Mouse (Mus musculus): ENCODE measurements around the gene Rgs19.
A peak's percentile ranks its signal among the peaks of the same experiment; 100 is the strongest.

The Rgs19 gene

GRCm38 (mm10) chr2:181693339-181694280 lies at the start of gene Rgs19:
Rgs19 (minus strand) TSS chr2:181693977.
- DNase-seq (ENCODE audit: low spot score in 2 of 2): peak; percentile 66 to 81

- DNase-seq (ENCODE audit: low spot score in 2 of 2): no peak
Observed at GRCm38 (mm10) chr2:181730051-181730450, 36.3 kb upstream of the Rgs19 start.

- DNase-seq (ENCODE audit: low spot score in 2 of 2): no peak
Observed at GRCm38 (mm10) chr2:181727659-181728262, 34.0 kb upstream of the Rgs19 start.

- no peak for DNase-seq (ENCODE audit: low spot score in 2 of 2)
Observed at GRCm38 (mm10) chr2:181722213-181722612, 28.4 kb upstream of the Rgs19 start.

GRCm38 (mm10) chr2:181721200-181721599 lies 27.4 kb upstream of the Rgs19 start:
- no peak for DNase-seq (ENCODE audit: low spot score in 2 of 2)

GRCm38 (mm10) chr2:181720061-181720460 lies 26.3 kb upstream of the Rgs19 start:
- no peak for DNase-seq (ENCODE audit: low spot score in 2 of 2)

GRCm38 (mm10) chr2:181716991-181717390 lies 23.2 kb upstream of the Rgs19 start:
- DNase-seq (ENCODE audit: low spot score in 2 of 2): no peak

- no peak for DNase-seq (ENCODE audit: low spot score in 2 of 2)
Observed at GRCm38 (mm10) chr2:181715382-181715781, 21.6 kb upstream of the Rgs19 start.

- DNase-seq (ENCODE audit: low spot score in 2 of 2): peak; percentile 61 to 65
Observed at GRCm38 (mm10) chr2:181714903-181715326, 21.1 kb upstream of the Rgs19 start, which contains the start of gene Oprl1. Oprl1 (plus strand) TSS chr2:181715016.

GRCm38 (mm10) chr2:181713749-181714148 lies 20.0 kb upstream of the Rgs19 start:
- peak in 1 of 2 experiments; percentile 67 for DNase-seq (ENCODE audit: low spot score in 2 of 2)

- no peak for DNase-seq (ENCODE audit: low spot score in 2 of 2)
Observed at GRCm38 (mm10) chr2:181706668-181707067, 12.9 kb upstream of the Rgs19 start.

- DNase-seq (ENCODE audit: low spot score in 2 of 2): no peak
Observed at GRCm38 (mm10) chr2:181698241-181698640, 4.5 kb upstream of the Rgs19 start, which contains the start of gene Lkaaear1. Lkaaear1 (minus strand) TSS chr2:181698442.

- DNase-seq (ENCODE audit: low spot score in 2 of 2): no peak
Observed at GRCm38 (mm10) chr2:181696801-181697420, 3.1 kb upstream of the Rgs19 start.

GRCm38 (mm10) chr2:181695776-181696175 lies 2.0 kb upstream of the Rgs19 start:
- no peak for DNase-seq (ENCODE audit: low spot score in 2 of 2)

GRCm38 (mm10) chr2:181694581-181694980 lies 804 bp upstream of the Rgs19 start:
- DNase-seq (ENCODE audit: low spot score in 2 of 2): no peak

GRCm38 (mm10) chr2:181692304-181692703 lies 1.5 kb downstream of the Rgs19 start:
- DNase-seq (ENCODE audit: low spot score in 2 of 2): no peak

- DNase-seq (ENCODE audit: low spot score in 2 of 2): no peak
Observed at GRCm38 (mm10) chr2:181691571-181691970, 2.2 kb downstream of the Rgs19 start.

- no peak for DNase-seq (ENCODE audit: low spot score in 2 of 2)
Observed at GRCm38 (mm10) chr2:181691083-181691482, 2.7 kb downstream of the Rgs19 start.

- no peak for DNase-seq (ENCODE audit: low spot score in 2 of 2)
Observed at GRCm38 (mm10) chr2:181689466-181690160, 4.2 kb downstream of the Rgs19 start.

- no peak for DNase-seq (ENCODE audit: low spot score in 2 of 2)
Observed at GRCm38 (mm10) chr2:181687586-181687985, 6.2 kb downstream of the Rgs19 start.

GRCm38 (mm10) chr2:181685686-181686085 lies 8.1 kb downstream of the Rgs19 start:
- DNase-seq (ENCODE audit: low spot score in 2 of 2): no peak

- DNase-seq (ENCODE audit: low spot score in 2 of 2): no peak
Observed at GRCm38 (mm10) chr2:181684713-181685112, 9.1 kb downstream of the Rgs19 start.
